Mouse (Mus musculus) bone marrow, adult 2 months (tissue): ENCODE data around the gene Hnf4a.

Source experiments
- CTCF ChIP-seq: fragments of 200-500 bp; IDR thresholded peaks from 2 replicates; pipeline ENCODE4 v1.5.1; 2011; ENCODE audit warnings: low read length, control low read depth; ENCODE audit not compliant: control insufficient read depth, insufficient read depth
- POLR2A ChIP-seq: fragments of 200-500 bp; IDR thresholded peaks from 2 replicates; pipeline ENCODE4 v1.6.1; 2011; ENCODE audit warnings: low read depth, mild to moderate bottlenecking, control low read depth, low read length, borderline replicate concordance; ENCODE audit not compliant: control insufficient read depth

DNA sequence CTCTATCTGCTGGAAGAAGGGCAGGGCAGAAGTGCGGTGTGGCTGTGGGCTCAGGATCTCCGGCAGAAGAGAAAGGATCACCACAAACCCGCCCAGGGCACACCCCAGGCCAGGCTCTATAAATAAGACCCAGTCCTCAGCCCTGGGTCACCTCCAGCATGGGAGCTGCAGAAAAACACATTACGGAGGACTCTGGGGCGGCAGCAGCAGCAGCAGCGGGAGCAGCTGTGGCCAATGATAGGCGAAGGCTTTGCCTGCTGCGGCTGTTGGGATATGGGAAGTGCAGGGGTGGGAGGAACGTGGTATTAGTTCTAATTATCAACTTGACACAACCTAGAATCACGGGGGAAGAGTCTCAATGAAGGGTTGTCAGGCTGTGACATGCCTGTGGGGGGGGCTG is 47.2 kb upstream of the Hnf4a start:
- TF ChIP-seq CTCF = no peak
- no peak for TF ChIP-seq POLR2A
